33 mouse cellular contexts compared by ENCODE assay signal in the genomic region with DNA sequence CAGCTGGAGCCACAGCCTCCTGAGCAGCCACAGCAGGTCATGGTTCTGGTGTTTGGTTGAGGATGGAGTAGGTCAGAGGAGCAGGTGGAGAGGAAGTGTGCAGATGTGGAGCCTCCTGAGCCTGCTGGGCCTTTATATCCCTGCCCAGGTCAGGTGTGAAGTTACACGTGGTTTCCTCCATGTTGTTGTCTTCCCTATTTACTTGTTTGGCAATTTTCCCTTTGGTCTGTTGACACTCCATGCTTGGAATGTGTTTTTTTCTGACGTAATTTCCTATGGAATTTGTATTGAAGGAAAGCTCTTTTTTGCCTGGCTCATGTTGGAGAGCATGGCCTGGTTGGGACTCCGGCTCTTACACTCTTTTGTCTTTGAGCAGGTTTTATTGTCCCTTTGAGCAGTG. TPM values are rescaled to one million over a fixed set of nuclear protein-coding genes. Genes with fewer than 3 reads are reported as not detected.
"Had no signal": no experiment of that assay in that cellular context is flagged by ENCODE, and none has a peak within 500 bp of the region (broad histone marks: within the 10 kb centered on the region; RNA-seq: fewer than 3 reads in every experiment).

Krtap5-5 (minus strand) TSS at position 101 of the 400 bp plus-strand sequence.

RNA-seq across cellular contexts. Expression of gene Krtap5-5, which starts in this region (rescaled TPM):
- total RNA-seq: gastrocnemius, adult 18-20 months; gastrocnemius, adult 8-10 months; gastrocnemius, postnatal 14 days; gastrocnemius, postnatal 36 days; heart, adult 2 months; heart, postnatal 14 days; heart, postnatal 36 days; hematopoietic stem cell, adult 5-6 weeks; hindbrain, postnatal 0 days; layer of hippocampus, adult 2 months; layer of hippocampus, postnatal 10 days; layer of hippocampus, postnatal 25 days; left cerebral cortex, adult 2 months; left cerebral cortex, postnatal 14 days; left cerebral cortex, postnatal 36 days had no signal
- polyA plus RNA-seq: gonadal fat pad, adult 2 months; heart, adult 2 months; heart, embryonic 10.5 days; heart, embryonic 12.5 days; heart, embryonic 14.5 days; heart, embryonic 16.5 days; hindbrain, embryonic 11.5 days; hindbrain, embryonic 13.5 days; hindbrain, embryonic 15.5 days; hindbrain, postnatal 0 days; intestine, embryonic 14.5 days; intestine, embryonic 16.5 days; kidney, adult 2 months; kidney, embryonic 15.5 days; limb, embryonic 10.5 days; limb, embryonic 12.5 days; limb, embryonic 14.5 days; liver, embryonic 11.5 days; liver, embryonic 13.5 days; liver, embryonic 15.5 days had no signal
